Mouse (Mus musculus) neural tube, embryonic 12.5 days (tissue): ENCODE results near the gene Gm10645. TPM values are rescaled to one million over a fixed set of nuclear protein-coding genes. Genes with fewer than 3 reads are reported as not detected.

ENCODE experiments used
- ATAC-seq: fragments of 200-750 bp; cut with Nextera tagmentation; 2 replicates; pipeline ENCODE4 v1.8.0; 2017; ENCODE audit warnings: low read depth, mild to moderate bottlenecking, moderate TSS enrichment, moderate library complexity; ENCODE audit not compliant: low FRiP score
- H3K27ac ChIP-seq: fragments of 300-500 bp; sonication (generic); 2 replicates; pipeline ENCODE4 v1.5.1; 2016
- H3K27me3 ChIP-seq: fragments of 300-500 bp; sonication (generic); replicated peaks from 2 replicates; pipeline ENCODE4 v1.6.1; 2016; ENCODE audit warnings: mild to moderate bottlenecking
- H3K36me3 ChIP-seq: fragments of 300-500 bp; sonication (generic); 2 replicates; pipeline ENCODE4 v1.6.1; 2016; ENCODE audit warnings: mild to moderate bottlenecking
- H3K4me1 ChIP-seq: fragments of 300-500 bp; sonication (generic); 2 replicates; pipeline ENCODE4 v1.6.1; 2016
- H3K4me2 ChIP-seq: fragments of 300-500 bp; sonication (generic); replicated peaks from 2 replicates; pipeline ENCODE4 v1.6.1; 2016; ENCODE audit warnings: mild to moderate bottlenecking
- H3K4me3 ChIP-seq: fragments of 300-500 bp; sonication (generic); 2 replicates; pipeline ENCODE4 v1.5.1; 2016
- H3K9ac ChIP-seq: fragments of 300-500 bp; sonication (generic); 2 replicates; pipeline ENCODE4 v1.6.1; 2016; ENCODE audit warnings: mild to moderate bottlenecking
- H3K9me3 ChIP-seq: fragments of 300-500 bp; sonication (generic); 2 replicates; pipeline ENCODE4 v1.6.1; 2016; ENCODE audit warnings: mild to moderate bottlenecking
- WGBS: fragments of 180-500 bp; shearing (Covaris S2); methylation state at CpG from one replicate; pipeline ENCODE4 v1.1.7; 2016; 5-methylcytosine and 5-hydroxymethylcytosine counted together
- polyA plus RNA-seq: library from polyadenylated mRNA; unstranded; fragments of >200 nt; fragmentation: Nextera tagmentation; extraction: Ambion mirVana; gene quantifications from 2 replicates; pipeline ENCODE4 v1.2.1, GENCODE M21; 2016

Gm10645 gene
- polyA plus RNA-seq, 1 experiment from 2014 or later = 9.2 TPM

DNA sequence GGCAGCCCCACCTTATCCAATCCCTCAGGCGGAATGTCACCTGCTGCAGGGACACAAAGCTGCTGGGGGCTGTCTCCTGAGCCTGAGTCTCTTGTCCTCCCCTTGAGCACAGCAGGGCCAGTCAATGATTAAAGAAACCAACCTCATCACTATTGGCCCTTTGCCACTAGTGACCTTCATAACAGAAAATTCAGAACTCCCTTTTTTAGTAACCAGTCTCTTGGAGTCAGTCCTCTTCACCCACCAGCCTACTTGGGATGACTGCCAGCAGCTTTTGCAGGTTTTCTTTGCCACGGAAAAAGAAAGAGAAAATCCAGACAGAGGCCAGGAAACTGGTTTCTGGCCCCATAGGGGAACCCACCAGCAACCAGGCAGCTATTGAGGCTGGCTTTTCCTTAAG, 30.9 kb downstream of the Gm10645 start:
- 58% methylated on average over 2 of the region's 2 CpGs for WGBS
- Histone ChIP-seq H3K9ac (no peak overlapping the region), H3K27me3 (no peaks in the 10 kb centered on the region), H3K4me1 (no peaks in the 10 kb centered on the region), H3K4me2 (no peak overlapping the region), H3K36me3 (no peaks in the 10 kb centered on the region), H3K9me3 (no peaks in the 10 kb centered on the region), H3K27ac (no peak overlapping the region), H3K4me3 (no peak overlapping the region)
- ATAC-seq = no peak

Other genes starting within 250 kb of the Gm10645 start
- gene Tbc1d9, start 818 bp downstream of the Gm10645 start, polyA plus RNA-seq = 16.3 and 20.2 TPM in 2 replicates
- gene Ucp1, start 124.2 kb upstream of the Gm10645 start, polyA plus RNA-seq = 0.15 TPM in 2 replicates
- gene Elmod2, start 166.3 kb upstream of the Gm10645 start, polyA plus RNA-seq = 23.3 and 24.4 TPM in 2 replicates
- gene Mgat4d, start 182.3 kb upstream of the Gm10645 start, polyA plus RNA-seq = not detected in 2 replicates
- 7.0 and 8.0 TPM in 2 replicates for gene Clgn, start 223.7 kb upstream of the Gm10645 start, polyA plus RNA-seq